Mouse (Mus musculus): ENCODE results near the gene Kcne3.

DNA sequence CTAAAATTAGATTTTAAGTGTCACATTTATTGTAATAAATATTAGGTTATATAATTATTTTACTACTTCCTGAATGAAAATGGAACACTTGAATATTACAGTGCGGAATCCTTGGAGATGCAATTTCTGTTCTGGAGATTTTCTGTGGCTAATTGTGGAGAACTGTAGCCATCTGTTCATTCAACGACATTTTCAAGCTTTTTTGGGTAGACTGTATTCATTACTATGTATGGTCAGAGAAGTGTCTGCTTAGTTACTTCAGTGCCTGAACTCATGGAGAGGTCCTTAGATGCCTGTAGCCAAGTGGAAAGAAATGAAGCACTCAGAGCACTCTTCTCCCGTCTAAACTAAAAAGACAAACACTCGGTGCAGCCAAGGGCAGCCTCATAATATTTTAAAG, 38.0 kb downstream of the Kcne3 start:
- TF ChIP-seq POLR2A (IDR thresholded peaks at IDR 0.05; ENCODE audit: extremely low read depth, insufficient read depth, low read length) (no peak), CTCF (IDR thresholded peaks at IDR 0.05; ENCODE audit: low read depth, low read length) (no peak)

Data from liver, adult 2 months (tissue).